Mouse (Mus musculus): ENCODE measurements around the gene D7Ertd443e. TPM values are rescaled to one million over a fixed set of nuclear protein-coding genes. Genes with fewer than 3 reads are reported as not detected.

The D7Ertd443e gene
- polyA plus RNA-seq, 1 experiment = not detected

DNA sequence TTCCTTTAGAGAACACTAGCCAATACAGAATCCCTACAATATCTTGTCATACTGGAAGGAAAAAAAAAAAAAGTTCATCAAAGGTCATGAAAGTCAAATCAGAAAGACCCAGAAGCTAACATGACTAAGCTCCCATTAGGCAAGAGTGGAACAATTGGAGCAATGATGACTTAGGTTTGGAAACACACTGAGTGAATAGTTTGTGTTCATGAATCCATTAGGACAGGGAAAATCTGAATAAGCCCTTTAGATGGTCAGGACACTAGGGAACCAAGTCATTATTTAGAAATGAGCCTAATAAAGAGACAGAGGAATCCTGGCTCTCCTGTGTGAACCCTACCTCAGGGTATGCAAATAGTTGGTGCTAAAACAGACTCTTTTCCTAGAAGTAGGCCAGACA is 148.7 kb downstream of the D7Ertd443e start:
- no peaks in the 10 kb centered on the region for H3K4me1 ChIP-seq (ENCODE audit: control insufficient read depth)
- H3K9me3 ChIP-seq (ENCODE audit: control insufficient read depth, low read length) = no peaks in the 10 kb centered on the region
- H3K36me3 ChIP-seq (ENCODE audit: control insufficient read depth) = no peaks in the 10 kb centered on the region
- H3K4me3 ChIP-seq (replicated peaks) = no peak overlapping the region
- TF ChIP-seq TAL1 (IDR thresholded peaks at IDR 0.05; ENCODE audit: low read length) = no peak
- no peak for TF ChIP-seq GATA1 (IDR thresholded peaks at IDR 0.05; ENCODE audit: low read length)
- H3K27me3 ChIP-seq (ENCODE audit: control insufficient read depth) = no peaks in the 10 kb centered on the region

- Histone ChIP-seq H3K36me3 (ENCODE audit: control insufficient read depth) (no peaks in the 10 kb centered on the region), H3K4me3 (replicated peaks) (no peak overlapping the region), H3K9me3 (ENCODE audit: control insufficient read depth, low read length) (no peaks in the 10 kb centered on the region), H3K27me3 (ENCODE audit: control insufficient read depth) (no peaks in the 10 kb centered on the region), H3K4me1 (ENCODE audit: control insufficient read depth) (no peaks in the 10 kb centered on the region)
- no peak for TF ChIP-seq TAL1 (IDR thresholded peaks at IDR 0.05; ENCODE audit: low read length)
- no peak for TF ChIP-seq GATA1 (IDR thresholded peaks at IDR 0.05; ENCODE audit: low read length)
Observed at GRCm38 (mm10) chr7:134235552-134235951, 149.9 kb downstream of the D7Ertd443e start.

GRCm38 (mm10) chr7:134231378-134232346 is 153.8 kb downstream of the D7Ertd443e start, which contains the start of gene Adam12:
Gene Adam12, minus strand, starts transcription at chr7:134232146.
- no peaks in the 10 kb centered on the region for H3K9me3 ChIP-seq (ENCODE audit: control insufficient read depth, low read length)
- no peak within 1 kb of the TSS for H3K4me3 ChIP-seq (replicated peaks)
- TF ChIP-seq GATA1 (IDR thresholded peaks at IDR 0.05; ENCODE audit: low read length) (no peak), TAL1 (IDR thresholded peaks at IDR 0.05; ENCODE audit: low read length) (no peak)
- no peaks in the 10 kb centered on the region for H3K36me3 ChIP-seq (ENCODE audit: control insufficient read depth)
- no peaks in the 10 kb centered on the region for H3K27me3 ChIP-seq (ENCODE audit: control insufficient read depth)
- no peaks in the 10 kb centered on the region for H3K4me1 ChIP-seq (ENCODE audit: control insufficient read depth)

GRCm38 (mm10) chr7:134230708-134231107 is 154.8 kb downstream of the D7Ertd443e start:
- Histone ChIP-seq H3K36me3 (ENCODE audit: control insufficient read depth) (no peaks in the 10 kb centered on the region), H3K4me3 (replicated peaks) (no peak overlapping the region), H3K27me3 (ENCODE audit: control insufficient read depth) (peaks cover 7% of the 10 kb centered on the region), H3K9me3 (ENCODE audit: control insufficient read depth, low read length) (no peaks in the 10 kb centered on the region), H3K4me1 (ENCODE audit: control insufficient read depth) (no peaks in the 10 kb centered on the region)
- no peak for TF ChIP-seq TAL1 (IDR thresholded peaks at IDR 0.05; ENCODE audit: low read length)
- no peak for TF ChIP-seq GATA1 (IDR thresholded peaks at IDR 0.05; ENCODE audit: low read length)

- Histone ChIP-seq H3K4me3 (replicated peaks) (no peak overlapping the region), H3K27me3 (ENCODE audit: control insufficient read depth) (peaks cover 15% of the 10 kb centered on the region), H3K9me3 (ENCODE audit: control insufficient read depth, low read length) (no peaks in the 10 kb centered on the region), H3K4me1 (ENCODE audit: control insufficient read depth) (no peaks in the 10 kb centered on the region), H3K36me3 (ENCODE audit: control insufficient read depth) (no peaks in the 10 kb centered on the region)
- TF ChIP-seq GATA1 (IDR thresholded peaks at IDR 0.05; ENCODE audit: low read length) = no peak
- TF ChIP-seq TAL1 (IDR thresholded peaks at IDR 0.05; ENCODE audit: low read length) = no peak
Observed at GRCm38 (mm10) chr7:134229899-134230298, 155.6 kb downstream of the D7Ertd443e start.

DNA sequence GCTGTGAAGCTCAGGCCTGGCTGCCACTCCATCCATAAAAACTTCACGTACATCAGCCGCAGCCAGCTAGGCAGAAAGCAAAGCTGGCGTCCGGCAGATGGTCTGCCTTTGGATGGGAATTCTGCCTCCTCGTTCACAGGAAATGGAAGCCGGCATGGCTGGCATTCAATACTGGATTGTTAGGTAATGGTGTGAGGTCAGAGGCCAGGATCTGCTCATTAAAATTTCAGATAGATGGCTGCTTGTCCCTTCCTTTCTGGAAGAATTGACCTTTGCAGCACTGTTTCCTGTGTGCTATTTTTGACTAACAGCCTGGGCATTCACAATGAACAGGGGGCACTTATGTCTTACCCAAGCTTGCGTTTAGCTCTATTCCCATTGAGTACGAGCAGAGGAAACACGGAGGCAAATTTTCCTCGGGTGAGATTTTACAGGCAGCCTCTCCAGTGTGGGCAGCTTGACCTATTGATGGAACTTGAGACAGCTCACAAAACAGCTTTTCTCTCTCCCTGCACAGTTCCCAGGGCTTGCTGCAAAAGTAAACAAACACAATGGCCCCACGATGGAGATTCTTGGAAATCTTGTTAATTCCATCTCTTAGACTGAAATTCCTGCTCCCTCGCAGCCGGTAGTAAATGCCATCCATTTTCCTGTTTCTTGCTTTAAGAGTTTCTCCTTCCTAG is 157.5 kb downstream of the D7Ertd443e start:
- H3K9me3 ChIP-seq (ENCODE audit: control insufficient read depth, low read length) = no peaks in the 10 kb centered on the region
- no peaks in the 10 kb centered on the region for H3K36me3 ChIP-seq (ENCODE audit: control insufficient read depth)
- no peak for TF ChIP-seq GATA1 (IDR thresholded peaks at IDR 0.05; ENCODE audit: low read length)
- TF ChIP-seq TAL1 (IDR thresholded peaks at IDR 0.05; ENCODE audit: low read length) = no peak
- H3K4me1 ChIP-seq (ENCODE audit: control insufficient read depth) = no peaks in the 10 kb centered on the region
- H3K27me3 ChIP-seq (ENCODE audit: control insufficient read depth) = peaks cover 25% of the 10 kb centered on the region
- no peak overlapping the region for H3K4me3 ChIP-seq (replicated peaks)

GRCm38 (mm10) chr7:134227101-134227500 is 158.4 kb downstream of the D7Ertd443e start:
- TF ChIP-seq GATA1 (IDR thresholded peaks at IDR 0.05; ENCODE audit: low read length) (no peak), TAL1 (IDR thresholded peaks at IDR 0.05; ENCODE audit: low read length) (no peak)
- Histone ChIP-seq H3K4me3 (replicated peaks) (no peak overlapping the region), H3K9me3 (ENCODE audit: control insufficient read depth, low read length) (no peaks in the 10 kb centered on the region), H3K4me1 (ENCODE audit: control insufficient read depth) (no peaks in the 10 kb centered on the region), H3K36me3 (ENCODE audit: control insufficient read depth) (no peaks in the 10 kb centered on the region), H3K27me3 (ENCODE audit: control insufficient read depth) (peaks cover 25% of the 10 kb centered on the region)

DNA sequence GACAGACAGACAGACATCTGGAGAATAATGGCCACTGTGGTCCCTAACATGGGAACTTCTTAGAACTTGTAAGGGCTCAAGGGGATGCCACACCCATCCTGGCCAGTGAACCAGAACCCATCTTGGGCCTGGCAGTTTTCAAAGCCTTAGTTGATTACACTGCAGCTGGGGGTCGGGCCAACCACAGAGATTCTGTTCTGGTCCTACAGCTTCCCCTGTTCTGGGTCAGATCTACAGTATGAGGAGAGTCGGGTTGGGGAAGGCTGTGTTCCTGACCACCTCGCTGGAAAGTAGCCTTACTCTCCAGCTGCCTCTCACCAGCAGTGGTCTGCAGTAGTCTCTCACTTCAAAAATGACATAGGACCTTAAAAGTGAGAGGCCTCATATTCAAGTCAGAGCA is 159.2 kb downstream of the D7Ertd443e start:
- Histone ChIP-seq H3K9me3 (ENCODE audit: control insufficient read depth, low read length) (no peaks in the 10 kb centered on the region), H3K36me3 (ENCODE audit: control insufficient read depth) (no peaks in the 10 kb centered on the region), H3K27me3 (ENCODE audit: control insufficient read depth) (peaks cover 25% of the 10 kb centered on the region), H3K4me3 (replicated peaks) (no peak overlapping the region), H3K4me1 (ENCODE audit: control insufficient read depth) (no peaks in the 10 kb centered on the region)
- TF ChIP-seq GATA1 (IDR thresholded peaks at IDR 0.05; ENCODE audit: low read length) = no peak
- no peak for TF ChIP-seq TAL1 (IDR thresholded peaks at IDR 0.05; ENCODE audit: low read length)

All from erythroblast, embryonic 14.5 days (primary cell).